Mouse (Mus musculus): ENCODE measurements around the gene Slc25a13. TPM values are rescaled to one million over a fixed set of nuclear protein-coding genes. Genes with fewer than 3 reads are reported as not detected.

Slc25a13 gene
- polyA plus RNA-seq, 1 experiment from 2014 or later, result 5.4 TPM

DNA sequence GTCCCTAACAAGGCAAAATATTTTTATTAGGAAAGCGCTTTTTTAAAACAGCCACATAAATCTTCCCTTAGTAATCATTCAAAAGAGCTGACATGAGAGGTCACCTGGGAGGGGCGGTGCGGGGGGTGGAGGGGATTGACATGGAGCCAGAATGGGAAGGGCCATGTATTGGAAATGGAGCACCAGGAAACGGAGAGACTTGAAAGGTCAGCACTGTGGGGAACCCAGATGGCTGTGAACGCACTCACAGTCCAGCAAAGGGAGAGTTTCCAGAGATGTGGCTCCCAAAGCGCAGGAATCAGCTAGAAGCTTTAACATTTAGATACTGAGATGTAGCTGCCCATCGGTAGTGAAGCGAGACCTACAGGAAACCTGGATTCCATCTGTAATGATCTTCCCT, 101.2 kb downstream of the Slc25a13 start:
- Histone ChIP-seq H3K27me3 (ENCODE audit: control insufficient read depth, insufficient read depth, low read length) (no peaks in the 10 kb centered on the region), H3K9ac (replicated peaks; ENCODE audit: low read depth, low read length) (no peak overlapping the region), H3K4me2 (ENCODE audit: low read depth, low read length) (no peak overlapping the region), H3K36me3 (ENCODE audit: control insufficient read depth, insufficient read depth, low read length) (no peaks in the 10 kb centered on the region), H3K4me3 (ENCODE audit: low read depth, low read length) (no peak overlapping the region), H3K27ac (ENCODE audit: low read depth, low read length) (no peak overlapping the region), H3K4me1 (ENCODE audit: control insufficient read depth, insufficient read depth, low read length) (no peaks in the 10 kb centered on the region), H3K9me3 (ENCODE audit: control insufficient read depth, low read length) (no peaks in the 10 kb centered on the region)
- no peak for ATAC-seq (ENCODE audit: low read depth)
- WGBS, result 80% methylated on average over 8 of the region's 8 CpGs

DNA sequence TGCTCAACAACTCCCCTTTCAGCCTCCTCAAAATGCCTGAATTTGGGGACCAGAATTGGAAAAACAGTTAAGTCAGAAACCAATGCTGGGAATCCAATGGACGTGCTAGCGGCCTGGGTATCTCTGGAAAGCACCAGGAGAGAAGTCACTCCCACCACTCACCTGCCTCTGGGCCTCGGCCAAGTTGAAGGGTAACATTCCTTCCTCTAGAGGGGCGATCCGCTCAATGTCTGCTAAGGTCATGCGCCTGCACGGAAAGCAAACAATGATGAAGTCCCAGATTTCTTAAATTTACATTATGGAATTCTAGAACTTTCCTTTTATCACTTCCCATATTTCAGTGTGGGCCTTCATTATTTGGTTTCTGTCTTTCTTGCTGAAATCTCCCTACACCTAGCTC, 103.2 kb downstream of the Slc25a13 start:
- no peaks in the 10 kb centered on the region for H3K9me3 ChIP-seq (ENCODE audit: control insufficient read depth, low read length)
- no peak overlapping the region for H3K27ac ChIP-seq (ENCODE audit: low read depth, low read length)
- H3K27me3 ChIP-seq (ENCODE audit: control insufficient read depth, insufficient read depth, low read length), result no peaks in the 10 kb centered on the region
- no peak overlapping the region for H3K9ac ChIP-seq (replicated peaks; ENCODE audit: low read depth, low read length)
- ATAC-seq (ENCODE audit: low read depth), result no peak
- H3K4me3 ChIP-seq (ENCODE audit: low read depth, low read length), result no peak overlapping the region
- no peaks in the 10 kb centered on the region for H3K4me1 ChIP-seq (ENCODE audit: control insufficient read depth, insufficient read depth, low read length)
- no peak overlapping the region for H3K4me2 ChIP-seq (ENCODE audit: low read depth, low read length)
- H3K36me3 ChIP-seq (ENCODE audit: control insufficient read depth, insufficient read depth, low read length), result no peaks in the 10 kb centered on the region
- 94% methylated on average over 7 of the region's 7 CpGs for WGBS

DNA sequence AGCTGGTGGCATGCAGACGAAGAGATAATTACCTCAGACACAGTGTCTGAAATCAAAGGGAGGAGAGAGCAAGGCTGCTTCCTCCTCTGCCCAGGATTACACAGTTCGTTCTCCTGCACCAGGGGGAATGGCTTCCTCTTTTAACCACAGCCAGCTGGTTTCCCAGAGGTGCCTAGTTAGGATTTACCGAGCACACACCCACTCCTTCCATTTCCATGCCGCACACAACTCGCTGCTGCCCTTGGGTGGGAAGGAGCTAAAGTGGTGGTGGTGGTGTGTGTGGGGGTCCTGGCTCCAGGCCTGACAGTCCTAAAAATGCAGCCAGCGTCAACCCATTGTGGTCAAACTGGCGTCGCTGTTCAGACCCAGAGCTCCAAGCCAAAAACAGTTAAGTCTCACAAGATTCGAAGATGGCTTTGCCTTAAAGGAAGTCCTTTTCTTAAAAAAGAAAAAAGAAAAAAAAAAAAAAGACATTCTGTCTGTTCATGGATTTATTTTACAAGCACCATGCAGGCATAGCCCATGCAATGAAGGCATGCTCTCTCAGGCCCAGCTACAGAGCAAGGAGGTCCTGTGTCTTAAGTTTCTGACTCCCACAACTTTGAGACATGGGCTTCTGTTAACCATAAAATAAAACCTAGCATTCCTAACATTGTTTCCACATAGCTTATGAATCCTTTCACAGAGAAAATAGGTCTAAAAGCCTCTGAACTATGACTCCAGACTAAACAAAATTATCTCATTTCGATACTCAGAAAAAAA, 104.0 kb downstream of the Slc25a13 start:
- no peak overlapping the region for H3K4me2 ChIP-seq (ENCODE audit: low read depth, low read length)
- WGBS, result 66% methylated on average over 10 of the region's 10 CpGs

DNA sequence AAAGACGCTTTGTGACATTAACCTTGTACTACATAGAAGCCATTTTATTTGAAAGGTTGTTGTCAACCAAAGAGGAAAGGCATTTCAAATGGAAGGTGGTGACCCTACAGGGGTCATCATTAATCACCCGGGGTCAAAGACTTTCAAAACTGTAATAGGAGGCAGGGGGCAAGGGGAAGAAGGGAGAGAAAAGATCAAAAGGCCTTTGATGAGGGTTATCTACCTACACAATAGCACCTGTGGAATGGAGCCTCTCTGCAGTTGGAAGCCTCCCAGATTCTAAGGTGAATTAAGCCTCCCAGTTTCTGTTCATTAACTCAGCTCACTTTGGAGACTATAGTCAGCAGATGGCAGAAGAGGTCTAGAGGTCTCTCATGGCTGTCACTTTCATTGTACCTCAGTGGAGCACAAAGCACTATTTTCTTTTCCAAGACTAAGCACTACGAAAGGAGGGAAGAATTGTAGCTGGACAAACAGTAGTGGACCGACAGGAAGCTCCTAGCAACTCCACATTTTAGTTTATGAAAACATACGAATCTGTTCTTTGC, 109.5 kb downstream of the Slc25a13 start:
- no peak for ATAC-seq (ENCODE audit: low read depth)
- no peaks in the 10 kb centered on the region for H3K4me1 ChIP-seq (ENCODE audit: control insufficient read depth, insufficient read depth, low read length)
- no peaks in the 10 kb centered on the region for H3K9me3 ChIP-seq (ENCODE audit: control insufficient read depth, low read length)
- 32% methylated on average over 5 of the region's 5 CpGs for WGBS
- no peak overlapping the region for H3K9ac ChIP-seq (replicated peaks; ENCODE audit: low read depth, low read length)
- H3K27ac ChIP-seq (ENCODE audit: low read depth, low read length), result no peak overlapping the region
- no peak overlapping the region for H3K4me2 ChIP-seq (ENCODE audit: low read depth, low read length)
- H3K4me3 ChIP-seq (ENCODE audit: low read depth, low read length), result no peak overlapping the region
- H3K27me3 ChIP-seq (ENCODE audit: control insufficient read depth, insufficient read depth, low read length), result no peaks in the 10 kb centered on the region
- no peaks in the 10 kb centered on the region for H3K36me3 ChIP-seq (ENCODE audit: control insufficient read depth, insufficient read depth, low read length)

More for the DNA sequence above, 104.0 kb downstream of the Slc25a13 start:
- no peaks in the 10 kb centered on the region for H3K36me3 ChIP-seq (ENCODE audit: control insufficient read depth, insufficient read depth, low read length)
- H3K4me1 ChIP-seq (ENCODE audit: control insufficient read depth, insufficient read depth, low read length), result no peaks in the 10 kb centered on the region
- no peaks in the 10 kb centered on the region for H3K9me3 ChIP-seq (ENCODE audit: control insufficient read depth, low read length)
- H3K27ac ChIP-seq (ENCODE audit: low read depth, low read length), result no peak overlapping the region
- no peak overlapping the region for H3K4me3 ChIP-seq (ENCODE audit: low read depth, low read length)
- H3K9ac ChIP-seq (replicated peaks; ENCODE audit: low read depth, low read length), result no peak overlapping the region
- ATAC-seq (ENCODE audit: low read depth), result no peak
- H3K27me3 ChIP-seq (ENCODE audit: control insufficient read depth, insufficient read depth, low read length), result no peaks in the 10 kb centered on the region

DNA sequence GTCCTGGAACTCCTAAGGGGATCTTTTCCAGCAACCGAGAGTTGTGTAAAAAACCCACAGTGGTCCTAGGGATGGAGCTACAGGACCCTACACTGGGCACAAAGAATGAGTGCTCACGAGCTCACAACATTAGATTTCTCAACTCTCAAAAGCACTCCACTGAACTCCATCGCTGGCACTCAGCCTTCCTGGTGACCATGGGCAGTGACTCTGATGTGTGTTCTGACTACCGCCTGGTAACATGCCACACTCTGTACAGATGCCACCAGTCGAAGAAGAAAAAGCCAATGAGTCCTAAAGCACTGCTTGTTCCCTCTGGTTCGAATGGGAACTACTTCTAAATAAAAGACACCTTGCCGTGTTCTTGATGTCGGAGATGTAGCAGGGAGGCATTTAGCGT, 111.4 kb downstream of the Slc25a13 start:
- no peak overlapping the region for H3K4me3 ChIP-seq (ENCODE audit: low read depth, low read length)
- no peaks in the 10 kb centered on the region for H3K27me3 ChIP-seq (ENCODE audit: control insufficient read depth, insufficient read depth, low read length)
- no peaks in the 10 kb centered on the region for H3K36me3 ChIP-seq (ENCODE audit: control insufficient read depth, insufficient read depth, low read length)
- no peak for ATAC-seq (ENCODE audit: low read depth)
- H3K4me2 ChIP-seq (ENCODE audit: low read depth, low read length), result no peak overlapping the region
- no peak overlapping the region for H3K9ac ChIP-seq (replicated peaks; ENCODE audit: low read depth, low read length)
- no peaks in the 10 kb centered on the region for H3K9me3 ChIP-seq (ENCODE audit: control insufficient read depth, low read length)
- no peak overlapping the region for H3K27ac ChIP-seq (ENCODE audit: low read depth, low read length)
- 86% methylated on average over 9 of the region's 9 CpGs for WGBS
- H3K4me1 ChIP-seq (ENCODE audit: control insufficient read depth, insufficient read depth, low read length), result no peaks in the 10 kb centered on the region

DNA sequence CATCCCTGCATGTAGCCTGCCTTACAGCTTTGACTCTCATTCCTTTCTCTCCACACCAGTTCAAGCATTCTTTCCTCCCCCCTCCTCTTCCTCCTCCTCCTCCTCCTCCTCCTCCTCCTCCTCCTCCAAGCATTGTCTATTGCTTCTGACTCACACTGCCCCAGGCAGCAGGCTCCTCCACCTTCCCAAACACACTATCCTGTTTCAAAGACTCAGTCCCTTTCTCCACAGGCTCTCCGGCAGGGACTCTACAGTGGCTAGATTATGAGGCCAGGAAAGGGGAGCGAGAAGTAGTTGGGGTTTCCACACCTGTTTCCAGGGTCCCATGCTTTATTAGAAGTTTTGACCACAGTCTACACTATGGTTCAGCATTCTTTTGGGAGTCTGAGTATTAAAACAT, 113.5 kb downstream of the Slc25a13 start:
- Histone ChIP-seq H3K9me3 (ENCODE audit: control insufficient read depth, low read length) (no peaks in the 10 kb centered on the region), H3K4me1 (ENCODE audit: control insufficient read depth, insufficient read depth, low read length) (no peaks in the 10 kb centered on the region), H3K27me3 (ENCODE audit: control insufficient read depth, insufficient read depth, low read length) (no peaks in the 10 kb centered on the region), H3K4me3 (ENCODE audit: low read depth, low read length) (no peak overlapping the region), H3K9ac (replicated peaks; ENCODE audit: low read depth, low read length) (no peak overlapping the region), H3K36me3 (ENCODE audit: control insufficient read depth, insufficient read depth, low read length) (no peaks in the 10 kb centered on the region), H3K27ac (ENCODE audit: low read depth, low read length) (no peak overlapping the region), H3K4me2 (ENCODE audit: low read depth, low read length) (no peak overlapping the region)
- no peak for ATAC-seq (ENCODE audit: low read depth)
- WGBS, result 71% methylated on average over 2 of the region's 2 CpGs

DNA sequence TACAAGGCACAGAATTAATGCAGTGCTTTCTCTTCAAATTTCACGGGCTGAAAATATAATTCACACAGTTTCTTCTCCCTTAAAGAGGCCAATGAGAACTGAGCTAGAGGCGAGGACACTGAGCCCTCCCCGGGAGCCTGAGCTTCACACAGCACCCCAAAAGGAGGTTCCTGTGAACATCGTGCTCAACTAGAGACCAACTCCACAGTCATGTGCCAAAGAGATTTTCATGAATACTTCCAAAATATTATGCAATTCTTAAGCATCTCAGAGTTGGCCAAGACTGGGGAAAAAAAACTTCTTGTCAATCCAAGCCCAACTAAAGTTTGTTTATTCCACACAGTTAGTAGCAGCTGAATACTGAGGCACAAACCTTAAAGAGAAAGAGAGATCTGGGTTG, 115.4 kb downstream of the Slc25a13 start:
- Histone ChIP-seq H3K4me2 (ENCODE audit: low read depth, low read length) (no peak overlapping the region), H3K9ac (replicated peaks; ENCODE audit: low read depth, low read length) (no peak overlapping the region), H3K27ac (ENCODE audit: low read depth, low read length) (no peak overlapping the region), H3K9me3 (ENCODE audit: control insufficient read depth, low read length) (no peaks in the 10 kb centered on the region), H3K4me1 (ENCODE audit: control insufficient read depth, insufficient read depth, low read length) (no peaks in the 10 kb centered on the region), H3K27me3 (ENCODE audit: control insufficient read depth, insufficient read depth, low read length) (no peaks in the 10 kb centered on the region), H3K36me3 (ENCODE audit: control insufficient read depth, insufficient read depth, low read length) (no peaks in the 10 kb centered on the region), H3K4me3 (ENCODE audit: low read depth, low read length) (no peak overlapping the region)
- 39% methylated on average over 4 of the region's 4 CpGs for WGBS
- no peak for ATAC-seq (ENCODE audit: low read depth)

DNA sequence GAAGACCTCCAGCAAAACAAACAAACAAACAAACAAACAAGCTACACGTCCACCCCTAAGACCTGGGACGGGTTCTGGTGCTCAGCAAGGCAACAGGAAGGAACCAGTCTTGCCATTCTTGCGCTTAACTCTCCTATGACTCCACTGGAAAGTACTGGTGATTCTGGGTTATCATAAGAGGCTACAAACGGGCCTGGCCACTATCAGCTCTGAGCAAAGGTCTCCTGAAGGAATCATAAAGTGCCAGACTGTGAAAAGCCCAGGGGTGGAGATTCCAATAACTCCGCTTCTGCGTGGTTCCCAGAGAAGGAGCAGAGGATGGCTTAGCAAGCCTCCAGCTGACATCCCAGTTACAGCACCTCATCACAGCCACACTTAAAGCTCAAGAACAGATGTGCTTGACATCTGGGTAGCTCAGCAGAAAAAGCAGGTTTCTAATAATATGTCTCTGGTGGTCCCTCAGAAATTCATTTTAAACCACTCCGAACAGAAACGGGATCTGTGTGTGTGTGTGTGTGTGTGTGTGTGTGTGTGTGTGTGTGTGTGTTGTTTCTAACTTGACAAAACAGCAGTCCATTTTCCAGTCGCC, 116.0 kb downstream of the Slc25a13 start:
- H3K27me3 ChIP-seq (ENCODE audit: control insufficient read depth, insufficient read depth, low read length), result no peaks in the 10 kb centered on the region
- peak; percentile 46; the same call in 1 of the 2 replicates for ATAC-seq (ENCODE audit: low read depth)
- H3K4me1 ChIP-seq (ENCODE audit: control insufficient read depth, insufficient read depth, low read length), result no peaks in the 10 kb centered on the region
- H3K9me3 ChIP-seq (ENCODE audit: control insufficient read depth, low read length), result no peaks in the 10 kb centered on the region
- H3K4me3 ChIP-seq (ENCODE audit: low read depth, low read length), result no peak overlapping the region
- no peak overlapping the region for H3K4me2 ChIP-seq (ENCODE audit: low read depth, low read length)
- no peak overlapping the region for H3K9ac ChIP-seq (replicated peaks; ENCODE audit: low read depth, low read length)
- H3K36me3 ChIP-seq (ENCODE audit: control insufficient read depth, insufficient read depth, low read length), result no peaks in the 10 kb centered on the region
- H3K27ac ChIP-seq (ENCODE audit: low read depth, low read length), result no peak overlapping the region
- 69% methylated on average over 9 of the region's 9 CpGs for WGBS

DNA sequence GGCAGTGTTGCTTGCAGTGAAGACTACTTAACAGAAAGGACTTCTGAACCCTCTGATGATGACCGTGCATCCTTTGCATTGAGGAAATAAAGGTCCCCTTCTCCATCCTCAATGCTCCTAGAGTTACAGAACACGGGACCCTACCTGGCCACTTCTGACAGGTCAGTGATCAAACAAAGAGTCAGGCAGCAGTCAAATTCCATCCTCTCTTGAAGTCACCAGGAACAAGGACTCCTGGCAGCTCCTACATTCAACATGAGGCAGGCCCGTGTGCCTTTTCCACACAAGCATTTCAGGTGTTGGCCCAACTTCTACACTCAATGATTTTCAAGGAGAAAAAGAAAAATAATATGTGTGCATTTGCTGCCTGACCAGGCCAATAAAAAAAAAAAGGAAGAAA, 123.0 kb downstream of the Slc25a13 start:
- no peak overlapping the region for H3K4me2 ChIP-seq (ENCODE audit: low read depth, low read length)
- H3K9ac ChIP-seq (replicated peaks; ENCODE audit: low read depth, low read length), result no peak overlapping the region
- no peak overlapping the region for H3K27ac ChIP-seq (ENCODE audit: low read depth, low read length)
- H3K9me3 ChIP-seq (ENCODE audit: control insufficient read depth, low read length), result no peaks in the 10 kb centered on the region
- no peaks in the 10 kb centered on the region for H3K4me1 ChIP-seq (ENCODE audit: control insufficient read depth, insufficient read depth, low read length)
- 97% methylated on average over 3 of the region's 3 CpGs for WGBS
- ATAC-seq (ENCODE audit: low read depth), result no peak
- H3K4me3 ChIP-seq (ENCODE audit: low read depth, low read length), result no peak overlapping the region
- H3K27me3 ChIP-seq (ENCODE audit: control insufficient read depth, insufficient read depth, low read length), result no peaks in the 10 kb centered on the region
- H3K36me3 ChIP-seq (ENCODE audit: control insufficient read depth, insufficient read depth, low read length), result no peaks in the 10 kb centered on the region
